Mouse (Mus musculus) embryonic stem cell, embryonic (primary cell): ENCODE results near the gene Tmem207.
"Not testable (repeated sequence)": the region's sequence is repeated elsewhere in the genome, so short reads cannot be mapped to it uniquely, and the experiment has no call there.

ENCODE experiments used
- CTCF ChIA-PET, 4 experiments: fragments of 300-600 bp in 2 of 4; fragments of 350-600 bp in 2 of 4; sonication (Branson Sonifier 250); formaldehyde crosslinking; loops; one replicate each; lab custom pipeline; 2022; ENCODE audit warnings: inconsistent platforms in 2 of 4; lab: Charles Lee
- POLR2A ChIA-PET, 4 experiments: fragments of 300-600 bp in 2 of 4; fragments of 350-600 bp in 2 of 4; sonication (Branson Sonifier 250); formaldehyde crosslinking; loops; one replicate each; lab custom pipeline; 2022; ENCODE audit warnings: antibody characterized with exemption in 4 of 4, inconsistent platforms in 1 of 4; lab: Charles Lee

Tmem207 gene

DNA sequence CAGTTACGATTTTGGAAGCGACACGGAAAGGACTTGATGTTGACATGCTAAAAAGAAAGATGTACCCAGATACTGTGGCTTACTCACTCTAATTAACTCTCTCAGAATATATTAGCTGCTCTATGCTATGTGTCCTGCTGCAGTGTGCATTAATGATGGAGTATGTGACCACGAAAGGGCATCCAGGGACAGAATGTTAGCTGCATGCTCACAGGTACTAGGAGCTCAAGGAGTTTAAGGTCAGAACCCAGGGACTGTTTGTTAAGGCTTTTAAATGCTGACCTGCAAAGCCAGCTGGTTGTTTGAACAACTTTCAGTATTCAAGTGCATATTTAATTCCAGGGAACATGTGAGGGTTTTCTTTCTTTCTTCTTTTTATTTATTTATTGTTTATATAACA lies at the start of gene Tmem207:
Gene Tmem207 (minus strand): TSS at position 101 of the 400 bp plus-strand sequence.
- ChIA-PET POLR2A (no interaction called here), CTCF (no interaction called here)

DNA sequence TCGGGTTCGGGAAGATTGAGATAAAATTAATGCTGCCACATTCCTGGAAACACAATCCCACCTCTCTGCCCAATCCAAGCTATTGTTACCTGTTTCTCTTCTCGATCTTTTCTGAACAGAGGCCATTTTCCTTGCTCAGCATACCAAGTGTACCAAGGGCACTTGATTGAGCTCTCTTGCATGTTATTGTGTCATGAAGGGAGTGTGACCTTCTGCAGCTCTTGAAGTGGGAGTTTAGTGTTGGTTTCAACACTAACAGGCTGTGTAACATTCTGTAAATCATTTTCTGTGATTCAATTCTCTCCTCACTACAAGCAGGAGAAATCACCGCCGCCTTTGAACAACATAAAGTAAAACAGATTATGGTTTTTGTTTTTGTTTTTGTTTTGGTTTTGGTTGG lies 47.6 kb upstream of the Tmem207 start:
- CTCF ChIA-PET: no interaction called here
- POLR2A ChIA-PET: no interaction called here

DNA sequence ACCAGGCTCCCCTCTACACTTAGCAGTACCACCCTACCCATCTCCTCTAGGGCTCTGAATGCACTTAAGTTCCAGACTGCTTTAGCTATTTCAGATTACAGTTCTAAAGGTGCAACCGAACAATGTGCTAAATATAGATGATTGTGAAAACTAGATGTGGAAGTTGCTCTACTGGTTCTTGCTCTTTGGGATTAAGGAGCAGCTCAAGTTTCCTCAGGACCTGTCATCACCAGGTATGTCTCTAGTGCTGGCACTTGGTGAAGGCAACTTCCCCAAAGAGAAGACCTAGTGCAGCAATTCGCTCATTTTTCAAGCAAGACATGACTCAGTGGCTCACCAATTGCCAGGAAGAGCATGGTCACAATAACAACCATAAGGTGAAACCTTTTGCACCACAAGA lies 45.3 kb upstream of the Tmem207 start:
- POLR2A ChIA-PET: no interaction called here
- CTCF ChIA-PET: no interaction called here

DNA sequence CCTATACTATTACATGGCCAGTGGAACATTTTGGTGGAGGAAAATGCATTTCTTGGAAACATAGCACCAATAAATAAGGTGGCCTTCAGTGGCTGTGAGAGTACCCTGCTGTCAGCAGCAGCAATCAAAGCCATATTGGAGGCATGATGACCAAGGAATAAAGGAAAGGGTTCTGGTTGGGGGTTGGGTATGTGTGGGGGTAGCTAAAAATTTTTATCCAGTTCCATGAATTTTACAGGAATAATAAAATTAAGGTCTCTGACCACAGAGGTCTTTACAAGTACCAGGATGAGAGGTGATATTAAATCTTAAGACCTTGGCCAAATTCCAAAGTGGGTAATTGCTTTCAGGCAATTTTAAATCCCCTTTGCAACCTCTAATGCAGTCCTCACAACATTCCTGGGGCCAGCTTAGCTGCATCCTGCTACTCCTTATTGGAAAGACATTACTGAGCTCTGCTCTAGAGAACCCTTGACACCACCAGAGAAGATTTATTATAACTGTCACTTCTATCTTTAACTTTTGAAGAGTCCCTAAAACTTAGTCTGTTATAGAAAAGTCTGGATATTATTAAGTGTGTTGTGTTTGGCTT lies 42.9 kb upstream of the Tmem207 start:
- CTCF ChIA-PET: no interaction called here
- POLR2A ChIA-PET: interaction anchor here in 1 of 4 experiments (0.6 kb wide), 1 partner anchor 714 kb away, joined by 3 read pairs; no protein-coding TSS in a partner anchor

DNA sequence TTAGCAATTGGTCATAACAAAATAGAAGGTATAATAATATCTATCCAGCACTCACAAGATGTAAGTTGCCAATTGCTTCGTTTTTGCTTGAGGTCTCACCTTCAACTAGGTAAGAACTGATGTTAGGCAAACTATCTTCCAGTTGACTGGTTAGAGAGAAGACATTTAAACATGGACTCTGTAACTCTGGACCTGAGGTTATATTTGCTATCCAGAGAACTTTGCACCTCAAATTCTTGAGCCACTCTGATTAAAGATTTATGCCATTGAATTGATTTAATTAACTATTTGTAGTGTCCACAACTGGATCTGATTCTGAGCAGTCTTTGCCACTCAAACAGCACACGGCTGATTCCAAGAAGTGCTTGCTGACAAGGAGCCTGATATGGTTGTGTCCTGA lies 36.2 kb upstream of the Tmem207 start:
- CTCF ChIA-PET: no interaction called here

DNA sequence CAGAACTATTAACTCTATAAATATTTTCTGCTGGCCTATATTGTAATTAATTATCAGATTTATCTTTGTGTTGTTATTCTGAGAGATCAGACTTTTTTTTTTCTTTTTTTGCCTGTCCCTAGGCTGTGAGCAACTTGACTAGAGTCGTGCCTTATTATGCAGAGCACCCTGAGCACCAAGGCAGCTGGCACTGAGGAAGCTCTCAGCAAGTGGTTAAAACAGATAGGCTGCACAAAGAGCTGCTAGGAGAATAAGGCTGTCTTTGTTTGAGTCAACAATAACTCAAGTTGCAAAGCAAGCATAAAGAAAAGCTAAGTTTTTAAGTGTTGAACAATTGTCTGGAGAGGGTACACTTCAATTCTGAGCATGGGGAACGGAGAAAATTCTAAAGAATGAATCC lies 35.2 kb upstream of the Tmem207 start:
- POLR2A ChIA-PET: no interaction called here
- CTCF ChIA-PET: no interaction called here

More for the DNA sequence above, 36.2 kb upstream of the Tmem207 start:
- POLR2A ChIA-PET: no interaction called here

DNA sequence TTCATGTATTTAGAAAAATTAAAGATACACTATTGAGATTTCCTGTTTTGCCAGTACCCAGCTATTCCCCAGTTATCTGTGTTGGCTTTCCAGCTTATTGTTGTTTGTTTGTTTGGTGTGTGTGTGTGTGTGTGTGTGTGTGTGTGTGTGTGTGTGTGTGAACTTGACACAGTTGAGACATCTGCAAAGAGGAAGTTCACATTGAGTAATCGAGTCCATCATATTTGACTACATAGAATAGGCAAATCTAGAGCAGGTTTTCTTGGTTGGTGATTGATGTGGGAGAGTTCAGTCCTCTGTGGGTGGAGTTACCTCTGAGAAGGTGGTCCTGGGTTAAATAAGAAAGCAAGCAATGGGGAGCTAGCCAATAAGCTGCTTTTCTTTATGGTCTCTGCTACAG lies 32.2 kb upstream of the Tmem207 start:
- CTCF ChIA-PET: no interaction called here
- POLR2A ChIA-PET: interaction anchor here in 1 of 4 experiments (1.3 kb wide), 1 partner anchor 23 kb away, joined by 4 read pairs; the partner anchor contains the start of gene Il1rap

DNA sequence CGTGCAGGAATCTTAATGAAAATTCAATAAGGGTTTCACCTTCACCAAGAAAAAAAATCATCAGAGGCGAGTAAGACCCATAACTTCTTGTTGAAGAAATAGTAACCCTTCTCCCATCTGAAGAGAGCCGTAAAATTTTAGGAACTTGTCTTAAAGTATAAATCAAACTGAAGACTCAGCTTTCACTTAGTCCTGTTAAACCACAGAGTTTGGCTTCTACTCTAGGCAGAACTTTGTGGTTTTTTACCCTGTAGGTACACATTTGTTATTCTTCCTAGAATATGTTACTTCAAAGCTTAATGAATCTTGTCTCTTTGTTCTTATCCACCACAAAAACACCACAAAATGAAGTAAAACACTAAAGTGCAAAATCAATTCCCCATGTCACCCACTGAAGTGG lies 25.7 kb upstream of the Tmem207 start:
- CTCF ChIA-PET: no interaction called here
- POLR2A ChIA-PET: no interaction called here

DNA sequence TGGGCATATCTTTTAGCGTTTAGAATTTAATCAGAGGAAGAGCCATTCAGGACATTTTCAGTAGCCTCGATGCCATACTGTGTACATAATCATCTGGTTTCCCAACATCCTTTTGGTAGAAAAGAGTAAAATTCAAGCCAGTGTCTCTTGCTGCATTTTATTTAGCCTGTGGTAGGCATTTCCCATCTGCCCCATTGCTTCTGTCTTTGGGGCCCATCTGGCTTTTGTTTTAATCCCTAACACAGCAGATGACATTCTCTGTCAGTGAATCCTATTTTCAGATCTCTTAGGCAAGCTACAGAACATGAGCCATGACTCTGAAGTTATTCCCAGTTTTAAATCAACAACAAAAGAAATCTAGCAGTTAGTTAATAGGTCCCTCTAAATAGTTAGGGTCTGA lies 22.7 kb upstream of the Tmem207 start:
- ChIA-PET CTCF (no interaction called here), POLR2A (no interaction called here)

DNA sequence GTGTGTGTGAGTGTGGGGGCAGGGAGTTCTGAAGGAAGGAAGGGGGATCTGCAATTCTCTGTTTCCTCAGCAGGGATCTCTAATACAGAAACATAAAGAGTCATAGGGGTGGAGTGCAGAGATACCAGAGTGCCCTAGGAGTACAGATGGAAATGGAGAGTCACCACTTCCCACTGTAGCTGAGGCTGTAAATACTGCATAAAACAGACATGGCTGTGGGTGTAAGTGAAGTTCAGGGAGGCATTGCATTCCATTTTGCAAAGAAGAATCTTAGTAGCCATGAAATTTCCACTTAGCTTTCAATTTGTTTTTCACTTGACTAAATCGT lies 20.3 kb upstream of the Tmem207 start:
- ChIA-PET CTCF (no interaction called here), POLR2A (no interaction called here)

DNA sequence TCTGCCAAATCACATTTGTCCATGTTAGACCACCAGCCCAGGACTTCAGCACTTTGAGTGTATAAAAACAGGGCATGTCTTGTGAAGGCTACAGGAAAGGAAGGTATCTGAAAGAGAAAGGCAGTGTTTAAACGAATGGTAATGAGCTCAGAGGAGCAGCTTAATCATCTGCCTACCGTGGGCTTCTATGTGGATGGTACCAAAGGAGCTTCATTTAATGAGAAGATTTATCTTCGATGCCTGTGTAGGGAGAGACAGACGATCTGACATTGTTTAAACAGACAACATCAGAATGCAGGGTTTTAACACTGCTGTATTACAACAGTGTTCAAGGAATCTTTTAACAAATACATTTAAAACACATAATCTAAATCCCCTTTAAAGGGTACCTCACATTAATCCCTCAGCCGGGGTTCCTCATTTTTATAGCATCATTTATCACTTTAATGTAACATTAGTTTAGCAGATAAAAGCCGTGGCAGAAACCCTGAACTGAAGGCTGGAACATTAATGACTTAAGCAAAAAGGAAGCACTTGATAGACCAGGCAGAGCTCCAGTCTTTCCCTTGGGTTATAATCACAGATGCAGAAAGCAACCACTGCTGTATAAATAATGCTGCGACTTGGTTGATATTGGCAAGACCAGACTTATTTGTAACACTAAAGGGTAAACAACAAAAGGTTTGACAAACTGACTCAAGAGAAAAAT lies 19.8 kb upstream of the Tmem207 start:
- ChIA-PET CTCF (interaction anchor here in 1 of 4 experiments (0.7 kb wide), 1 partner anchor 301 kb away, joined by 5 read pairs; no protein-coding TSS in a partner anchor), POLR2A (no interaction called here)

DNA sequence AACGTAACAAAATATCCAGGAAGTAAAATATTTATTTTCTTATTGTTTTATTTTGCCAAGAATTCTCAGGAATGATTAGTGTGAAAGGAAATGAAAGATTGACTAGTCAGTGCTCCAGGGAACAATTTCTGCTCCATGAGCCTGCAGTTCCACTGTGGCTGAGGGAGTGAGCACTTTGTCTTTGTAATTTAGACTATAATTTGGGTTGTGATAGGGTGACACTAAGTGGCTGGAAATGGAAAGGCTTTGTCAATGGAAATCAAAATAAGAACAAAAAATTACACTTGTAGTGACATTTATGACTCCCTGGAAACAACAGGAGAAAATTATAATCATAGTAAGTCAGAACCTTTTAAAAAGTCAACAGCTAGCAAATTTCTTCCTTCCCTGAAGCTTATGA lies 5.7 kb upstream of the Tmem207 start:
- POLR2A ChIA-PET: no interaction called here
- CTCF ChIA-PET: interaction anchor here in 1 of 4 experiments (1.2 kb wide), 1 partner anchor 12 kb away, joined by 3 read pairs; no protein-coding TSS in a partner anchor

DNA sequence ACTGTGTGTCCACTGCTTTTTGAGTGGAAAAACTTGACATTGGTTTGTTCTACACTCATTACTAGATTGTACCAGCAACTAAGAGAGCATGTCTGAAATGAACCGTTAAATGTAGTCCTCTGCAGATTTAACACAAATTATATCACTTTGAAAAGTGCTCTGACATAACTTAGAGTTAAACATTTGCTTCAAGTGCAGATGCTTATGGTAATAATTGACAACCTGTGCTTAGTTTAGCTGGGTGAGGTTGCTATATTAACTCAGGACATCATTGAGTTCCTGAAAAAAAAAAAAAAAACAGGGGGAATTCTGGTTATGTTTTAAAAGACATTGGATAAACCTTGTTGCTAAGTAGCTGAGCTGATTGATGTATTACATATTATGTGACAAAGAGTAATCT lies 3.9 kb upstream of the Tmem207 start:
- CTCF ChIA-PET: no interaction called here

DNA sequence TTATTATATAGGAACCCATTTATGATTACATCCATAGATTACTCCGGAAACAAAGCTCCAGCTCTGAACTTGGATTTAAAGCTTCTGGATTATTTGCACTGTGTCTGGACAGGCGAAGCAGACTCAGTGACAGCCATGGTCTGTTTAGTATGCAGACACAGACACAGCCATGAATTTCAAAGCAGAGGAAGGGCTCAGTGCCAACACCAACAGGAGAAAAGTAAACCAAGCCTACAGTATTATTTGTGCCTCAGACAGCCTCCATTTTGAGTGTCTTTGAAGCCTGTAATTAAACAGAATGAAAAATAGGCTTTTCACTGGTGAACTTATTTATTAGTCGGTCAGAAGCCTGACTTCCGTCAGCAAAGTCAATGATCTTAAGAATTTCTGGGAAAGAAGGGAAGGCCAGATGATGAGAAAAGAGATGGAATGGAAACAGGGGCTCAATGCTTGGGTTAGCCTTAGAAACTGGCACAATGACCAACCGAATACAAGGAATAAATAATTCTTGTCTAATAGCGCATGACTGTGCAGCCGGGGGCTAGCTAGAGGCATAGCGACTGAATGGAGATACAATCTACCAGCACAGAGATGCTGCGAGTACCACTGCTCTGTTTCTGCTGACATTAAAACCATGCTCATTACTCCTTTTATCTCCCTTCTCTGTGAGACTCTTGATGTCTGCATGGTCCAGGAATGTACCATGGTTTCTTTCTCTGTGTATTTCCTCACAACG lies 1.5 kb upstream of the Tmem207 start:
- POLR2A ChIA-PET: no interaction called here
- CTCF ChIA-PET: interaction anchor here in 1 of 4 experiments (0.7 kb wide), 1 partner anchor 15 kb away, joined by 3 read pairs; no protein-coding TSS in a partner anchor

More for the DNA sequence above, 3.9 kb upstream of the Tmem207 start:
- POLR2A ChIA-PET: no interaction called here

DNA sequence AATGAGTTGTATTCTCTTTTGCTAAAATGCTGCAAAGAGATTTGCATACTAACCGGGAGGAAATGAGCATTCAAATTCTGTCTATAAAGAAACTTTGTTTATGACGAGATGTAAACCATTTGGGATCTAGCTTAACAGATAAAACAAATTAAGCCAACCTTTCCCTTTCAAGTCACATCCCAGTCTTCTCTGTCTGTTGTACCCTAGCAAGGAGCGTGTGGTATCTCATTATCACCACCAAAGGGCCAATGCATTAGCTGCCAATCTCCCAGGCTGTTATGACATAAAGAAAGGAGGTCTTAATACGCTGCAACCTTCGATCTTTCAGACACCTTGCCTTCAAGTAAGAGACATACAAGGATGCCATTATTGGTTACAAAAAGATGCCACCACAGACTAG lies 737 bp downstream of the Tmem207 start:
- ChIA-PET POLR2A (no interaction called here), CTCF (no interaction called here)

DNA sequence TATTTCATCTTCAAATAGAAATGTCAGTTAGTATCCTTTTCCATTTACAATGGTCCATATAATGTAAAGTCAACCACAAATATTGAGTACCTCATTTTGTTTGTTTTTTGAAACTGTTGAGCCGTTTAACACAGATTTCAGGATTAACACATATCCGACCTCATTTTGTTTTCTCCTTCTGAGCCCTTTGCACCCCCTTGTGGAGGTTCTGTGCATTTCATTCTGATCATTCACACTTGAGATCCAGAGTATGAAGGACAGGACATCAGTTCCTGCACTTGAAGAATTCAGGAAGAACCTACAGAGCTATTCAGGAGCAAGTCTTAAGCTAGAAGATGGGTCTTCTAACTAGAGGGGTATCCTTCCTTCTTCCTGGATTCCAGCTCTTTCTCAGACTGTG lies 7.0 kb downstream of the Tmem207 start:
- ChIA-PET POLR2A (no interaction called here), CTCF (interaction anchor here in 2 of 4 experiments (0.6 to 1.0 kb wide), 2 partner anchors 148 to 338 kb away, joined by 5 read pairs; partner anchors contain the start of gene Cldn1 (in 1 of the 2))

DNA sequence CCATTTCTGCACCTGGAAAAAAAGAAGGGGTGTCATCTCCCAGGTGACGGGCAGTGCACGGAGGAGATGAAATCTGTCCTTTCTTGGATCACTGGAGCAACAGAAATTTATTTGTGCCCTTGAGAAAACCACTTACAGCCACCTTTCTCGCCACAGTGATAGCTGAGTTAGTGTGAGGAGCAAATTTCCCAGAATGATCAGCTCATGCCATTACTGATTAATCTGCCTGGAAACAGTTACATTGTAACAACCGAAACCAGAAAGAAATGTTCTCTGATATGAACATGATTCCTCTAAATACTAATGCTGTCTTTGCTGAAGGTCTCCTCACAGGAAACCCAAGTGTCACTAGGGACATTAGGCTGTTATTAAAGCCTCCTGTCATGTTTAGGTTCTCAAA lies 21.6 kb downstream of the Tmem207 start:
- ChIA-PET CTCF (no interaction called here), POLR2A (no interaction called here)

DNA sequence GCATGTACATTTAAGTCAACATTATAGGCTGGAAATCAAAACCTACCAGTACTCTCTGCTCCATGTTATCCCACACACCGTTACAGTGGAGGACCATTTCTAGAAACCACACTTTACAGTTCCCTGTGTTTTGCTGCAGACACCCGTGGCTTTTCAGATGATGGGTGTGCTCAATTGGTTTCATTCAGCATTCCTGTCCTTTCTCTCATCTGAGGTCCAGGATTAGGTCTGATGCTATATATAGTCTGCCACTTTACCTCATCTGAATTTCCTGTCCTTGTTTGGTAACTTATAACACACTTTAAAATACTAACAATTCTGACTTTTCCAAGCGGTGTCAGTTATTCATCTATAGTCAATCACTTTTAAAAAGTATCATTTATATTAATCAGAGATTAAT lies 25.8 kb downstream of the Tmem207 start:
- ChIA-PET POLR2A (no interaction called here), CTCF (no interaction called here)

DNA sequence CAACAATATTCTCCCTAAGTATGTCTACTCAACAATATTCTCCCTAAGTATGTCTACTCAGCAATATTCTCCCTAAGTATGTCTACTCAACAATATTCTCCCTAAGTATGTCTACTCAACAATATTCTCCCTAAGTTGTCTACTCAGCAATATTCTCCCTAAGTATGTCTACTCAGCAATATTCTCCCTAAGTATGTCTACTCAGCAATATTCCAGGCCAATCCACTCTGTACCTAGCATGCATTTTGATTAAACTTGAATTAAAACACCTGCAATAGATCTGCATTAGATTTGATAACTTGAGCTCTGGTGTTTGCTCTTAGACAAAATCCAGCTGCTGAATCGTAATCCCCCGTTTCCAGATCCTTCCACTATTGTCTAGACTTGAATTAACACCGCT lies 26.9 kb downstream of the Tmem207 start:
- POLR2A ChIA-PET, CTCF ChIA-PET: not testable (repeated sequence)

DNA sequence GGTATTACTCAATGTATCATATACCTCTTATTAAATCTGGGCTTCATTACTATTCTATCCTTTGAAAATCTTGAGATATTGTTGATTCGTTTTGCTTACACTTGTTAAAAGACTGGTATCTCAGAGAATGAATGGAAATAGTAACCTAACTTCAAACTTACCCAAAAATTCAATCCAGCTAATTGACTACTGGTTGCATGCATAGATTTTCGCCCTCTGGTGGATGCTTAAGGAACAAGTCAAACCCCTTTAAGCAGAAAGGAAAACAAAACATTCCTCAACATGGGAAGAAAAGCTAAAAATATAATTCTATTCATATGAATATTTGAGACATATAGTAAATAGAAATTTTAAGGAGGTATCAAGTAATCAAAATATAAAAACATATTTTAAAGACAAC lies 30.8 kb downstream of the Tmem207 start:
- POLR2A ChIA-PET: no interaction called here
- CTCF ChIA-PET: no interaction called here
